Mouse (Mus musculus): Measurements from ENCODE around the gene Atxn1.

Gene Atxn1

GRCm38 (mm10) chr13:45829341-45829936 lies 135.4 kb downstream of the Atxn1 start:
- ATAC-seq (ENCODE audit: low TSS enrichment): peak; percentile 29; the same call in 1 of the 2 replicates

- no peak for ATAC-seq (ENCODE audit: low TSS enrichment)
These were observed 136.8 kb downstream of the Atxn1 start for GRCm38 (mm10) chr13:45828035-45828434.

- peak; percentile 73 for ATAC-seq (ENCODE audit: low TSS enrichment)
These were observed 137.2 kb downstream of the Atxn1 start for GRCm38 (mm10) chr13:45827619-45828018.

GRCm38 (mm10) chr13:45827046-45827596 lies 137.7 kb downstream of the Atxn1 start:
- ATAC-seq (ENCODE audit: low TSS enrichment): peak; percentile 50

- ATAC-seq (ENCODE audit: low TSS enrichment): 0 out of 2 replicates have a peak, but pooled peaks have one; percentile 18
These were observed 142.3 kb downstream of the Atxn1 start for GRCm38 (mm10) chr13:45822491-45822829.

GRCm38 (mm10) chr13:45821764-45822490 lies 142.9 kb downstream of the Atxn1 start:
- no peak for ATAC-seq (ENCODE audit: low TSS enrichment)

GRCm38 (mm10) chr13:45820473-45821230 lies 144.2 kb downstream of the Atxn1 start:
- 0 out of 2 replicates have a peak, but pooled peaks have one; percentile 32 for ATAC-seq (ENCODE audit: low TSS enrichment)

GRCm38 (mm10) chr13:45816670-45817069 lies 148.1 kb downstream of the Atxn1 start:
- ATAC-seq (ENCODE audit: low TSS enrichment): no peak

GRCm38 (mm10) chr13:45809777-45810410 lies 154.9 kb downstream of the Atxn1 start:
- no peak; the same call in 1 of the 2 replicates for ATAC-seq (ENCODE audit: low TSS enrichment)

GRCm38 (mm10) chr13:45807593-45808043 lies 157.2 kb downstream of the Atxn1 start:
- ATAC-seq (ENCODE audit: low TSS enrichment): peak; percentile 58

- ATAC-seq (ENCODE audit: low TSS enrichment): no peak
These were observed 157.9 kb downstream of the Atxn1 start for GRCm38 (mm10) chr13:45806600-45807525.

GRCm38 (mm10) chr13:45805915-45806599 lies 158.8 kb downstream of the Atxn1 start:
- ATAC-seq (ENCODE audit: low TSS enrichment): no peak

- ATAC-seq (ENCODE audit: low TSS enrichment): peak; percentile 62
These were observed 162.0 kb downstream of the Atxn1 start for GRCm38 (mm10) chr13:45802620-45803410.

- no peak for ATAC-seq (ENCODE audit: low TSS enrichment)
These were observed 166.6 kb downstream of the Atxn1 start for GRCm38 (mm10) chr13:45798248-45798647.

GRCm38 (mm10) chr13:45797696-45798095 lies 167.1 kb downstream of the Atxn1 start:
- peak; percentile 58 for ATAC-seq (ENCODE audit: low TSS enrichment)

- ATAC-seq (ENCODE audit: low TSS enrichment): no peak
These were observed 168.5 kb downstream of the Atxn1 start for GRCm38 (mm10) chr13:45796286-45796685.

- no peak for ATAC-seq (ENCODE audit: low TSS enrichment)
These were observed 171.0 kb downstream of the Atxn1 start for GRCm38 (mm10) chr13:45793796-45794195.

- peak; percentile 58 for ATAC-seq (ENCODE audit: low TSS enrichment)
These were observed 178.4 kb downstream of the Atxn1 start for GRCm38 (mm10) chr13:45786409-45786808.

GRCm38 (mm10) chr13:45783681-45784080 lies 181.1 kb downstream of the Atxn1 start:
- ATAC-seq (ENCODE audit: low TSS enrichment): peak; percentile 72
